Mouse (Mus musculus) forebrain, postnatal 0 days (tissue): ENCODE results near the gene Tmem109. TPM values are rescaled to one million over a fixed set of nuclear protein-coding genes. Genes with fewer than 3 reads are reported as not detected.

ENCODE experiments used
- ATAC-seq: fragments of 200-750 bp; cut with Nextera tagmentation; 2 replicates; pipeline ENCODE4 v1.8.0; 2017; ENCODE audit warnings: mild to moderate bottlenecking, moderate library complexity
- DNase-seq: peaks from one replicate; pipeline ENCODE4 v3.0.0-alpha.2; 2015
- H3K27ac ChIP-seq: fragments of 300-500 bp; sonication (generic); 2 replicates; pipeline ENCODE4 v1.5.1; 2014; ENCODE audit warnings: low read depth, mild to moderate bottlenecking, antibody characterized with exemption, low read length, moderate library complexity, mixed read lengths
- H3K27me3 ChIP-seq: fragments of 300-500 bp; sonication (generic); 2 replicates; pipeline ENCODE4 v1.6.1; 2014; ENCODE audit warnings: mild to moderate bottlenecking, low read length, mixed read lengths; ENCODE audit not compliant: insufficient read depth
- H3K36me3 ChIP-seq: fragments of 300-500 bp; sonication (generic); 2 replicates; pipeline ENCODE4 v1.6.1; 2014; ENCODE audit warnings: mild to moderate bottlenecking, moderate library complexity; ENCODE audit not compliant: insufficient read depth
- H3K4me1 ChIP-seq: fragments of 300-500 bp; sonication (generic); 2 replicates; pipeline ENCODE4 v1.6.1; 2014; ENCODE audit warnings: antibody characterized with exemption; ENCODE audit not compliant: insufficient read depth
- H3K4me2 ChIP-seq: fragments of 300-500 bp; sonication (generic); 2 replicates; pipeline ENCODE4 v1.6.1; 2014; ENCODE audit warnings: low read depth, mild to moderate bottlenecking, moderate library complexity
- H3K4me3 ChIP-seq: fragments of 300-500 bp; sonication (generic); 2 replicates; pipeline ENCODE4 v1.5.1; 2014; ENCODE audit warnings: low read depth, low read length, mixed read lengths
- H3K9ac ChIP-seq: fragments of 300-500 bp; sonication (generic); 2 replicates; pipeline ENCODE4 v1.6.1; 2014; ENCODE audit warnings: mild to moderate bottlenecking
- H3K9me3 ChIP-seq: fragments of 300-500 bp; sonication (generic); 2 replicates; pipeline ENCODE4 v1.6.1; 2016; ENCODE audit warnings: low read length
- CTCF ChIP-seq: sonication (generic); IDR thresholded peaks from 2 replicates; pipeline ENCODE4 v1.5.1; 2016; ENCODE audit warnings: antibody characterized with exemption, control low read depth, low read depth
- WGBS: fragments of 180-500 bp; shearing (Covaris S2); extraction: QIAGEN DNeasy Blood & Tissue Kit; methylation state at CpG from one replicate; pipeline ENCODE4 v1.1.7; 2014; 5-methylcytosine and 5-hydroxymethylcytosine counted together
- polyA plus RNA-seq: library from polyadenylated mRNA; unstranded; fragments of >200 nt; fragmentation: Nextera tagmentation; extraction: Ambion mirVana; gene quantifications from 2 replicates; pipeline ENCODE4 v1.2.1, GENCODE M21; 2015
- total RNA-seq: library from RNA; depleted of rRNA; stranded (reverse); fragments of >200 nt; gene quantifications from 2 replicates; pipeline ENCODE4 v1.2.3, GENCODE M21; 2014

The Tmem109 gene
- total and polyA plus RNA-seq, 2 experiments from 2014 or later = 25.5 to 38.8 TPM

DNA sequence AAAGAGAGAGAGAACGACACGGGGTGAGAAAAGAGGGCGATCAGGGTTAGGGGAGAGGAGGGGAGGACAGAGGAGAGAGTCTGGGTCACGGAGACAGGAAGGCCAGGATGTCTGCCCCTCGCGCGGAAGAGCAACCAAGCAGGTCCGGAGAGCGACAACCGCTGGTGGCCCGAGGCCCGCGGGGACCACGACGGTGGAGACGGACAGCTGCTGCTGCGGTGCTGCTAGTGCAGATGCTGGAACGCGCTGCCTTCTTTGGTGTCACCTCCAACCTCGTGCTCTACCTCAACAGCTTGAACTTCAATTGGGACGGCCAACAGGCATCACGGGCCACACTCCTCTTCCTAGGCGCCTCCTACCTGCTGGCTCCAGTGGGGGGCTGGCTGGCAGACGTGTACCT lies 38.9 kb downstream of the Tmem109 start:
- DNase-seq (no peak), ATAC-seq (no peak)
- Histone ChIP-seq H3K9me3 (no peaks in the 10 kb centered on the region), H3K4me3 (no peak overlapping the region), H3K27ac (no peak overlapping the region), H3K4me1 (no peaks in the 10 kb centered on the region), H3K36me3 (no peaks in the 10 kb centered on the region), H3K9ac (no peak overlapping the region), H3K27me3 (no peaks in the 10 kb centered on the region), H3K4me2 (no peak overlapping the region)
- TF ChIP-seq CTCF = no peak
- WGBS = 70% methylated on average over 24 of the region's 24 CpGs

DNA sequence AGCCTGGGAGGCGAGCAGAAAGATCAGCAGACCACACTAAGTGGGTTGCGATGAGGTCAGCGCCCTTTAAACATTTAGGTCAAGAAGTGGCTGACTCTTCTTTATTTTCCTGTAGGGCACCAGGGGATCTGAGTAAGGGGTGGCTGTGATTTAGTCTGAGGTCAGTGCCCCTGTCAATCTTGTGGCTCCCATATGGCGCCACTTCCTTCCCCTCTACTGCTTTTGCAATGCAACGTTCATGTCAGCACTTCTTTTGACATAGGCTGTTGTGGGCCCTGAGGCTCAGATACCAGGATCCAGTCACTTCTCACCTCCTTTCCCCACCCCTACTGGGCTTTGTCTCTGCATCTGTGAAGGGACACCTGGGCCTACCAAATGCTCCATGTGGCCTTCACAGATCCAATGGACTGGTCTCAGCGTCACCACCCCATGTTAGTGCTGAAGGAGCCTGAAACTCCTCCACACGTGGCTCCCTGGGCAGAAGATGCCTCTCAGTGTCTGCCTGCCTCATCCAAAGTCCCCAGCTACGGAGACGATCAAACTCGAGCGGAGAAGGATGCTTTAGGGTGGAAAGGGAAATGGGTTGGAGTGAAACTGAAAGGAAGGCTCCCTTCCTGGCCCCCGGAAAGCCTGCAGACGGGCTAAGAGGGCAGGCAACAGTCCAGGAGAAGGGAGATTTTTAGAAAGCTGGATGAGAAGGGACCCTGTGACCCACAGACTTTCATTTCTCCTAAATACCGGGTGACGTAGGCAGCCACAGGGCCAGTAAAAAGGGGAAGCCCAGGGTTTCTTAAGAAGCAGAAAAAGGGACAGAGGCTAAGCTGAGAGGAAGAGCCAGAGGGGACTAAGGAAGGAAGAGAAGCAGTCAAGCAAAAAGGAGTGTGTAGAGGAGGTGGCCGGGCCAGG lies 39.8 kb downstream of the Tmem109 start:
- Histone ChIP-seq H3K4me1 (no peaks in the 10 kb centered on the region), H3K9ac (no peak overlapping the region), H3K27me3 (no peaks in the 10 kb centered on the region), H3K4me3 (no peak overlapping the region), H3K9me3 (no peaks in the 10 kb centered on the region), H3K36me3 (no peaks in the 10 kb centered on the region), H3K27ac (no peak overlapping the region), H3K4me2 (no peak overlapping the region)
- TF ChIP-seq CTCF = no peak
- ATAC-seq (no peak), DNase-seq (no peak)
- 73% methylated on average over 16 of the region's 16 CpGs for WGBS

DNA sequence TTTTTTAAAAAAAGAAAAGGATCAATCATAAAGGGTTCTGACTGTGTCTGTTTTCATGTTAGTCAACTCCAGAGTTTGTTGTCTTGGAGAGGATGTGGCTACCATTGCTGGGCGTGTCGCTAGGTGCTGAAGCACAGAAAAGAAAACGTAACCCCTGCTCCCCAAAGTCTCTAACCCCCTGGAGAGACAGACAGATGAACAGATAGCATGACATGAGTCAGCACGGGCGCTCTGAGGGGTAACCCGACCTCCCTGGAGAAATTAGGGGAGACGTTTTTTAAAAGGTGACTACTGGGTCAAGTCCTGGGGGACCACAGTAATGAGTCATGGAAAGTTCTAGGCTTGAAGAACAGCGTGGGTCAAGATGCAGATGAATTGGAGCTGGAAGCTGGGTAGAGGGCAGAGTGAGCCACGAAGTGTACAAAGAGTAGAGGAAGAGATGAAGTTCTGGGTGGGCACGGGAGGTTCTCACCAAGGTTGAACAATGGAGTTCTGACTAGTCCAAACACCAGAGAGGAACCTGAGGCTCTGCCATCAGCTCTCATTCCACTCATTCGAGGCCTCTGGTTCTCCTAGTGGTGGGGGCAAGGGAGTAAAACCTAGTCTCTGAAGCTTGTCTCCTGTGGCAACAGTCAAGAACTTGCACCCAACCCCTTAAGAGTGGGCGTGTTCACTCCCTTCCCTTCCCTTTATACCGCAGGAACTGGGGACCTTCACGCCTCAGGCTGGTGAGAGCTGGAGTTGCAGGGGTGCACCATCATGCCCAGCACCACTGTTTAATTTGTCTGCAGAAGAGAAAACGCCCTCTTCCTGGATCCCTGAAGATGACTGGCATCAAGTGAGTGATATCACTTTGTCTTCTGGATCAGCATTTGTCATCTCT lies 42.5 kb downstream of the Tmem109 start, which contains the start of gene Slc15a3:
Gene Slc15a3 (plus strand): TSS at position 718 of the 883 bp plus-strand sequence.
- H3K27me3 ChIP-seq = no peaks in the 10 kb centered on the region
- no peaks in the 10 kb centered on the region for H3K36me3 ChIP-seq
- no peak for DNase-seq
- H3K9ac ChIP-seq = no peak within 1 kb of the TSS
- H3K4me1 ChIP-seq = no peaks in the 10 kb centered on the region
- WGBS = 84% methylated on average over 15 of the region's 15 CpGs
- no peak within 1 kb of the TSS for H3K27ac ChIP-seq
- TF ChIP-seq CTCF = no peak
- no peaks in the 10 kb centered on the region for H3K9me3 ChIP-seq
- ATAC-seq = no peak
- H3K4me3 ChIP-seq = no peak within 1 kb of the TSS
- H3K4me2 ChIP-seq = no peak within 1 kb of the TSS

DNA sequence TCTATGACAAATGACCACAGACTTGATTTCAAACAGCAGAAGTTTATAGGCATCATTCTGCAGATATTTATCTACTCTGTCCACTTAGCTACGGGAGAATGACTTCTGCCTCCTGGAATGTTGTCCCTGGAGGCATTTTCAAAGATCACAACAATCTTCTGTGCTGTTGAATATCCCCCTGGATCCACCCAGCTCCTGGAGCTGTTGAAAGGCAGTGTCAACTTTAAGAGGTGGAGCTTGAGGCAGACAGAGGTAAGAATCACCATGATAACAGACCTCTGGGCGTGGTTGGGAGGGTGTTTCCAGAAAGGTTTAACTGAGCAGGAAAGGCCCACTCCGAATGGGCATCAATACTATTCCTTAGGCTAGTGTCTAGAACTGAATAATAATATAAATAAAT lies 46.1 kb downstream of the Tmem109 start:
- Histone ChIP-seq H3K36me3 (no peaks in the 10 kb centered on the region), H3K4me2 (no peak overlapping the region), H3K4me1 (no peaks in the 10 kb centered on the region), H3K27ac (no peak overlapping the region), H3K27me3 (no peaks in the 10 kb centered on the region), H3K9me3 (no peaks in the 10 kb centered on the region), H3K4me3 (no peak overlapping the region), H3K9ac (no peak overlapping the region)
- DNase-seq (no peak), ATAC-seq (no peak)
- no peak for TF ChIP-seq CTCF
- WGBS = 71% methylated on average over 3 of the region's 3 CpGs

DNA sequence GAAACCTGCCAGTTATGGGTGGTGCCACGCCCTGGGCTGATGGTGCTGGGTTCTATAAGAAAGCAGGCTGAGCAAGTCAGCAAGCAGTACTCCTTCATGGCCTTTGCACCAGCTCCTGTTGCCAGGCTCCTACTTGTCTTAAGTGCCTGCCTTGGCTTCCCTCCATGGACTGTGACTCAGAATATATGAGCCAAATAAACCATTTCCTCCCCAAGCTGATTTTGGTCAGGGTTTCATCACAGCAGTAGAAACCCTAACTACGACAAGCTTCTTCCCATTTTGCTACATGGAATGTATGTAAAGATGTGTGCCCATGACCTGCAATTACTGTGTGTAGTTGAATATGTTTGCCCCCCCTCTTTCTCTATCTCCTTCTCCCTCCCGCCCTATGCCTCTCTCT lies 48.2 kb downstream of the Tmem109 start:
- no peak overlapping the region for H3K4me3 ChIP-seq
- no peaks in the 10 kb centered on the region for H3K36me3 ChIP-seq
- H3K9ac ChIP-seq = no peak overlapping the region
- TF ChIP-seq CTCF = no peak
- no peaks in the 10 kb centered on the region for H3K4me1 ChIP-seq
- H3K4me2 ChIP-seq = no peak overlapping the region
- H3K27ac ChIP-seq = no peak overlapping the region
- DNase-seq (no peak), ATAC-seq (no peak)
- 81% methylated on average over 3 of the region's 3 CpGs for WGBS
- no peaks in the 10 kb centered on the region for H3K9me3 ChIP-seq
- no peaks in the 10 kb centered on the region for H3K27me3 ChIP-seq

DNA sequence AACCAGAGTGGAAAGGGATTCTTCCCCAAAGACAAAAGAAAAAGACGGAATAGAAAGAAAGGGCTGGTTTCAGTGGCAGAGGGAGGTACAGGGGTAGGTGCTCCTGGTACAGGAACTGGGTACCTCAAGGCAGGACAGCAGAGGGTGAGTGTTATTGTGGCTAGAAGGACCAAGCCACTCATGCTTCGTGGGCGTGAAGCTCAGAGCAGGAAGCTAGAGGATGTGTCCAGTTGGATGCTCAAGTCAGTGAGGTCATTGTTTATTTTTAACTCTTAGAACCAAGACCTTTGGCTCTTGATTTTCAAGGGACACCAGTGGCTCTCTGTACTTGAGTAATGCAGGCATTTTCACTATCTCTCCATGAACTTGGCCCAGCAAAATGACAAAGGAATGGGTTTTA lies 49.8 kb downstream of the Tmem109 start:
- no peak for TF ChIP-seq CTCF
- ATAC-seq = no peak
- no peak for DNase-seq
- Histone ChIP-seq H3K4me2 (no peak overlapping the region), H3K9ac (no peak overlapping the region), H3K4me3 (no peak overlapping the region), H3K36me3 (no peaks in the 10 kb centered on the region), H3K4me1 (no peaks in the 10 kb centered on the region), H3K27ac (no peak overlapping the region), H3K27me3 (no peaks in the 10 kb centered on the region), H3K9me3 (no peaks in the 10 kb centered on the region)
- WGBS = 88% methylated on average over 3 of the region's 3 CpGs

DNA sequence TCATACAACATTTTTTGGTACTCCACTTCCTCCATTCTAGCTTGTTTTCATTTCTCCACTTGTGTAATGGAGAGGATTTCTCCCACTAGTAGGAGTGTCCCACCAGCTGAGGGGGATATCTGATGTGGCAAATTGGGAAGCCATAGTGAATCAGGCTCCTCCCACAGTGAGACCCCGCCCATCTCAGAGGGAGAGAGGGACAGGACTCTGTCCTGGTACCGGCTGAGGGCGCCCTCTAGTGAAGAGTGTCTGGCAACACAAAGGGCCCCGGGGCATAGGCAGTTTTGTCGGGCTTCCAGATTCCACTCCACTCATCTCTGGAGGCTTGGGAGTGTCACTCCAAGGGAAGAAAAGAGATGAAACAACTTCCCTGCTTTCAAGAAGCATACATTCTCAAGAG lies 50.4 kb downstream of the Tmem109 start:
- H3K27ac ChIP-seq = no peak overlapping the region
- H3K9ac ChIP-seq = no peak overlapping the region
- H3K27me3 ChIP-seq = no peaks in the 10 kb centered on the region
- ATAC-seq (peak; percentile 40; the same call in 1 of the 2 replicates), DNase-seq (peak; percentile 34)
- H3K4me1 ChIP-seq = no peaks in the 10 kb centered on the region
- H3K4me3 ChIP-seq = no peak overlapping the region
- peak; percentile 49 for TF ChIP-seq CTCF
- no peaks in the 10 kb centered on the region for H3K9me3 ChIP-seq
- no peak overlapping the region for H3K4me2 ChIP-seq
- 9% methylated on average over 5 of the region's 5 CpGs for WGBS
- no peaks in the 10 kb centered on the region for H3K36me3 ChIP-seq
